Mouse (Mus musculus): Measurements from ENCODE around the gene Cacna2d3.

The Cacna2d3 gene

DNA sequence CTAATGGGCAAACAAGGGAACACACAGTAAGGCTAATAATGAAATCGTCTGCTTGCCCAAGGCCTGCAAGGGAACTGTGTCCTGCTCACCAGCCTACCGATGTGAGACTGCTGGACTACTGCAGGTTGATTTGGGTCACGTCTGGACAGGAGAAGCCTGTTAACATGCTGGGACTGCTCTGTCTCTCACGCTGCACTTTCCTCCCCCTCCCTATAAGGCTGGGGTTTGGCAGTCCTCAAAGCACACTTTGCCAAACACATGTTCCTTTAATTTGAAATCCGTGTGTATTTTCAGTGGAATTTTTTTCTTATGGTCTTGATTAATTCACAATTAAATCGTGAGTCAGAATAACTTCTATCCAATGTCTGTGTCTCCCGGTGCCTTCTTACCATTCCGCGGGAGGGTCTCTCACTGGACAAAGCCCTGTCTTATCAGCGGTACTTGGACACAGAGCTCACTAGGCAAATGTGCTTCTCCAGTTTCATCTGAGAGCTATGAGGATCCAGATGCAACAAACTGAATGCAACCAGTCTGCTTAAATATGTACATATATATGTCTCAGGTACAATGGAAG is 584.6 kb downstream of the Cacna2d3 start:
- DNase-seq, result no peak

DNA sequence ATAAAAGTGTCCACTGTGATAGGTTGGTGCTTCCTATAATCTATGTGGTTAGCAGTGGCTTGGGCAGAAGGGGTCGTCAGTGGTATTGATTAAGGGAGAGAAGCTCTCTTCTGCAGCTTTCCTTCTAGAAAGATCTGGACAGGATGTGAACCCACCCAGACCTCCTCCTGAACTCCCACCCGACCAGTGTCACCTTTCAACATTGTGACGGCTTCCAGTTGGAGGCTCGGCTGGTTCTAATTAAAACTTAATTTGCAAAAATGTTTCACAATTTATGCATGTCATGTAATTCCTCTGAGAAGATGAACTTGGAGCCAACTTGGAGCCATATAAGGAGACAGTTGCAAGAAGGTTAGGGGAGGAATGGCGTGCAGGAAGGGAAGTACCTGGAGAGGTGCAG is 586.8 kb downstream of the Cacna2d3 start:
- no peak for DNase-seq

DNA sequence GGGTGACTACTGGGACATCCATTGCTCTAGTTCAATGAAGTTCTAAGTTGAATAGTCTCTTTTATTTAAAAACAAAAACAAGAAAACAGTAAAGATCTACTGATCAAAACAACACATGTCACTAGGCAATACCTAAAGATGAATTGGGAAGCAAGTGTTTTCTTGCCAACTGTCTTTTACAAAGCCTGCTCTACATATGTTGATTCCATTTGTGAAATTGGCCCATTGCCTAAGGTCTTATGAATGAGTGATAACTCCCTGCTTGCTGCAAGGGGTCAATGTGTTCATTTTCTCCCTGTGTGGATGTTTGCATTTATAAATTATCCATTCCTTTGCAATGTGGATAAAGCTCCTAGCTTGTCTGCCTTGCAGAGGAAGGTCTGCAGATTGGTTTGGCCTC is 591.2 kb downstream of the Cacna2d3 start:
- DNase-seq, result no peak

DNA sequence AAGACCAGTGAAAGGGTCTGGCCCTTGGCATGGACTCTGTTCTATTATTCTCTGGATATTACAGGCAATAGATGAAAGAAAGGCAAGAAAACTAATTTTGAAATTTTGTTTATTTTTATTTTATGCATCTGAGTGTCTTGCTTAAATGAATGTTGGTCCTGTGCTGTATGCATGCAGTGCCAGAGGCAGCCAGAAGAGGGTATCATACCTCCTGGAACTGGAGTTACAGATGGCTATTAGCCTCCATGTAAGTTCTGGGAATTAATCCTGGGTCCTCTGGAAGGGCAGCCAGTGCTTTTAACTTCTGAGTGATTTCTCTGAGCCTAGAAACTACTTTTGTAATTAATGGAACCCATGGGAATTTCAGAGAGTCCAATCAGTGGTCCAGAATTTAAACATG is 597.8 kb downstream of the Cacna2d3 start:
- no peak for DNase-seq

DNA sequence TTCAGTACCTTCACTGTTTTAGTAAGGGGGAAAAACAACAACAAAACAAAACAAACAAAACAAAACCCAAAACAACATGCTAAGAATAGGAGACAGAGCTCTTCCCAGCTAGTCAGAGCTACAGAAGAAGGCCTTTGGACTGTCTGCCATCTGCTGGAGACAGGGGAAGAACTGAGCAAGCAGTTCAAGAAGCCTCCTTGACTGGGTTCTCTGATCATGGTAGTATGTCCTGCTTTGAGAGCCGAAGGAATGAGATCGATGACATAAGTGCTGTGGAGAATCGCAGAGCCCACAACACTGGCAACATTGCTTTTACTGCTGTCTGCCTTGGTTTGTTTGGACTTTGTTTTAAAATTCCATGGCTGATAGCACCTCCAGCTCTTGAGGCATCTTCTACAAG is 598.9 kb downstream of the Cacna2d3 start:
- DNase-seq, result no peak

DNA sequence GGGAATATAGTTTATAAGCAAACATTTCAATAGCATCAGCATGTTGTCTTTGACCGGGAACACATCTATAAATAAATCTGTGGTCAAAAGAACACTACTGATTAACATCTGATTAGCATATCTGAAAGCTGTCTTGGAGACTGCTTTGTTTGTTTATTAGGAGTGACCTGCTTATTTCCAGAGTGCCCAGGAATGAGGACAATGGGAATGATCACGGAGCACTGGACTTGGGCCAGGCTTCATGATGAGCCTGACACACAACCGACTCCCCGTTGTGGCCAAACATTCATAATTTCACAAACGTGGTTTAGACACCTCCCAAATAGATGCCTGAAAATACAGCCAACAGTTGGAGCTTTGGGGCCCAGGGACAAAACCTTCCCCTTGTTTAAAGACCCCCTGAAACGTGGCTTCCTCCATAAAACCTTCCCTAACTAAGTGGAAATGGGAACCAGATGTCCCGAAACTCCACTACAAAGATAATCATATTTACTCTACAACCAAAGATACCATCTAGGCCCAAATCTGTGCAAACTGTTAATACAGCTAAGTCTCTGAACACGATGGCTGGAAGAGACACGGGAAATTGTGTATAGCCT is 607.7 kb downstream of the Cacna2d3 start:
- peak; percentile 64 for DNase-seq

DNA sequence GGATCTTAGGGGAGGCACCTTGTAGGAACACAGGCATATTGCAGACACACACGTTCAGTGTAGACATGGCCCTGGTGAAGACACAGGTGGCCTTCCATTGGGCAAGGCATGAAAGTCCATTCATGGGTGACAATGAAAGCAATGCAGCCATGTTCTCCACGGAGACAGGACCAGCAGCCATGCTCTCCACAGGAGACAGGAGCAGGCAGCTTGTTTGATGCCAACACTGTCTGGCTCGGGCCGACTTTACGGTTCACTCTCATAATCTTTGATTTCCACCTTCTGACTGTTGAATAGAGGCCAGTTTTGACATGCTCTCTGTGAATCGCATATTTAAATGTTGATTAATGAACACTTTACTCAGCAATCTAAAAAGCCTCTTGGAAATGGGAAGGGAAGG is 610.0 kb downstream of the Cacna2d3 start:
- DNase-seq, result no peak

DNA sequence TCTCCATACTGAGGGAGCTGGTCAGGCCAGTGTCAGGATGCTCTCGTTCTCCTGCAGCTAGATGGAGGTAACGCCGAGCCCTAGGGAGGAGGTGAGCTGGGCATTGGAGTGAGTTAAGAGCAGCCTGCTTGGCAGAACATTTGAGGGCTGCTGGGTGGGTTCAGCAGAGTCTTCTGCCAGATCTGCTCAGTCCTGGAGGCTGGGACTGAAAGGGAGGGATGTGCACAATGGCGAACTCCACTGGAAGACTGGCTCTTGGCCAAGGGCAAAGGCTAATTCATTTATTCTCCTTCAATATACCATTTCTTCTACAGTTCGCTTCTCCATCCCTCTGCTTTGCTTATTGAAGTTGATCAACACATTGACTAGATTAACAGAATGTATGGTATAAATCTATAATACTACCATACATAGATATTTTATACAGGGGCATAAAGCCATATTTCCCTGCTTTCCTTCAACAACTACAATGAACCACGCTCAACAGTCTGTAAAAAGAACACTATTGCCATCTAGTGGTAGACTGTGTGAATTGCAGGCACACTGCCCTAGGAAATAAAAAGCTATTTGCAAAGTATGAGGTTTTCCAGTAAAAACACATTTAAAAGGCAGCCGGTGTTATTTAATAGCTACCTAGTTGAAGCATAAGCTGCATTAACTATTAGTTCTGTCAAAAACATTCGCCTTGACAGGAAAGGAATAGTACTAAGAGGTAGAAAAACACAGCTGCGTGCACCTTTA is 611.1 kb downstream of the Cacna2d3 start:
- DNase-seq, result peak; percentile 54

DNA sequence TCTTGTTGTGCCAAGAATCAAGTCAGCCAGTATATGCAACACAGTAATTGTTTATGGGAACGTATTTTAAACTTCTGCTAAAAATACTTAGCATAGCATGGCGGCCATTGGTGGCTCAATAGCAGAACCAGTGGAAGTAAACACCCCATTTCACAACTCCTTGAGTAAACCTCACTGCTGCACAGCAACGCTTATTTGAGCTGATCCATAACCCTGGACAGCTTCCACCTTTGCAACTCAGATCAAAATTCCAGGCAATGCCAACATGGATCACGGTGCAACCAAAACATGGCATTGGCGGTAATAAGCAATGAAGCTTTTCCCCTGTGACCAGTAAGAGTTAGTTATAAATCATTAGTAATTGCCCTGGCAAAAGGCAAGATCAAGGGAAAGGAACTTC is 614.2 kb downstream of the Cacna2d3 start:
- DNase-seq, result no peak

DNA sequence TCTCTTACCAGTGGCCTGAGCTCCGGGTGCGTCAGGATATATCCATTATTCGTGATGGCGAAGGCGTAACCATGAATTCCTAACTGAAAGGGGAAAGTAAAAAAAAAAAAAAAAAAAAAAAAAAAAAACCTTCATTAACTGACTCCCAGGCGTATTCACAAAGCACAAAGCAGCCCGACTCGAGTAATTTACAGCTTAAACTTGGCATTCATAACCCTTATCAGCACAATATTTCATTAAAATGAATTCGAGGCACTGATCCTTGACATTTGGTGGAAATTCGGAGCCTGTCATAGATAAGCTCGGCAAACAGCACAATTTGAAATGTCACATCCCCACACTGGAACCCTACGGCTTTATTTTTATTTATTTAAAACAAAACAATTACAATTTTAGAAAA is 623.9 kb downstream of the Cacna2d3 start:
- DNase-seq, result no peak

DNA sequence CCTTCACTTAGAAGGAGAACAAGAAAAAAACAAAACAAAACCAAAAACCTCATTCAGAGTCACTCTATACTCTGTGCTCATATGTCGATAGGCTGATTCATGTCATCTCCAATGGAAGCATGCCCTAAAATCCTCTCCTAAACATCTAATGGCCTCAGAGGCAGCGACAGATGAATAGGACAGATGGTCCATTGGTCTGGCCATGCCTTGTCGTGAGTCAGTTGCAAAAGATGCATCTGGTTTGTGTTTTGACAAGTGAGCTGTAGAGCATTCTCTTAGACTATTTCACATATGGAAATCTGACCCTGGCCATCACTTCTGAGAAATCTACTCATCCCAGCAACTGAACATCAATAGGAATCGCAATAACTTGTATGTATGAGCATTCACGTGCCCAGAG is 626.2 kb downstream of the Cacna2d3 start:
- no peak for DNase-seq

DNA sequence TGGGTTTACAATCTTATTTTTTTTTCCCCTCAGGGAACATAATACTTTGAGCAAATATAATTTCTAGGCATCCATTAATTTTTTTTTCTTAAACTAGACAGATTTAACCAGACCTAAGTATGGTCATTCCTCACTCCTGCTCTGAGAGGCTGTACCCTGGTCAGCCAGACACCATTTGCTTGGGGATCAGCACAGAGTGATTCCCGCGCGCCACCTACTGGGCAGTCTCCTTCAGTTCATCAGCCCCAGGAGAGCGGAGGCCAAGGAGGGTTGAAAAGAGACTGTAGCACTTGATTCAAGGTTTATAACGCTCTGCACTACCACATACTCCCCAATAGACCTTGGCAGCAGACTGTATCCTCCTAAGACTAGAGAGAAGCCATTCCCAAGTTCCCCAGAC is 631.6 kb downstream of the Cacna2d3 start:
- DNase-seq, result peak; percentile 87

DNA sequence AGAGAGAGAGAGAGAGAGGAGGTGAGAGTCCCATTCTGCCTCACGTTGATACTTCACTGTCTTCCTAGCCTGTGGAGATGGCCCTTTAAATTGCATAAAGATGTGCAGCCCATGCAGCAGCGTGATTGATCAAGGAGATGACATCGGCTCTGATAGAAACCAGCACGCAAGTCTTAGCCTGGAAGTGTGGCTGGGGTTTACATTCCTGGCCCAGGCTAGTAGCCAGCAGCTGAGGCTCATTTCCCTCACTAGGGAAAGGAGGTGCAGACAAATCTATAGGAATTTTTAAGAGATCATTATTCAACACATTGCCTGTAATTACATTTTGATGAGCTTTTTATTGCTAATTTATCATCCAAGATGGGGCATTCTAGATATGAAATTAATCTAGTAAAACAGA is 635.1 kb downstream of the Cacna2d3 start:
- DNase-seq, result peak; percentile 48

DNA sequence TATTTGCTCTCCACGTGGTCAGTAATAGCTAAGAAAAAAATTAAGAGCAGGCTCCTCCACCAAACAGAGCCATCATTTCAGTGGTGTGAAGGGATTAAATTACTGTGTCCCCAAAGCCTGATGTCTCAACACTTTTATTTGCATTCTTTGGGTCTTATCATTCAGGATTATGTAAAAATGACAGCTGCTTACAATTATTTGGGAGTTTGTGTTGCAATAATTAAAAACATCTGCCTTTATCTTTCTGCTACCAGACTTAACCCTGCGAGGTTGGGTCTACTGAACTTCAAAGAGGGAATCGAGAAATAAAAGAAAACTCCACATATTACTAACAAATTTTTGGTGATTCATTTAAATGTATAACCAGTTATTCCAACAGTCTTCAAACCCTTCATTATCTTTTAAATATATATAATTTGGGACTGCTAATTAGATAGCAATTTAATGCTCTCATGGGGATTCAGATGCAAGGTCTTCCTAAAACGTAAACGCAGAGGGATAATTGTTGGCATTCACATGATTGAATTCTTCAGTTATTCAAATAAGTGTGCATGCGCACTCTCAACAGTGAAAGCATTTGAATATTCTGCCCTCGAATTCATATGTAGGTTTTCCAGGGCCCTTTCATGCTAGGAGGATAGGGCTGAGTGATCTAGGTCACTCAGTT is 636.0 kb downstream of the Cacna2d3 start:
- no peak for DNase-seq

DNA sequence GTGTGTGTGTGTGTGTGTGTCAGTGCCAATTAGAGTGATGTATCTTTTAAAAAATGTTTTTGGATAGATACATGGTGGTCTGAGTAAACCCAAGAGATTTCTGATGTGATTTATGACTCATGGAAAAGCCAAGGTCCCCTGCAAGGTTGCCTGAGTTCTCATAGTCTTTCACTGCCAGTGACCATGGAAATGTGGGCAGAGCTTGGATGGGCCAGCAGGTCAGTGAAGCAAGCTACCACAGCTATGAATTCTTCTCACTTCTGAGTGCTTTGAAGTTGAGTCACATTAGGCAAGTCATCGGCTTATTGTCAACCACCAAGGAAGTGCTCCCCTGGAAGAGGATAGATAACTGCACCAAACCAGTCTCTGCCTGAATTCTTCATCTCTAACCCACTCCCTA is 639.5 kb downstream of the Cacna2d3 start:
- DNase-seq, result no peak

DNA sequence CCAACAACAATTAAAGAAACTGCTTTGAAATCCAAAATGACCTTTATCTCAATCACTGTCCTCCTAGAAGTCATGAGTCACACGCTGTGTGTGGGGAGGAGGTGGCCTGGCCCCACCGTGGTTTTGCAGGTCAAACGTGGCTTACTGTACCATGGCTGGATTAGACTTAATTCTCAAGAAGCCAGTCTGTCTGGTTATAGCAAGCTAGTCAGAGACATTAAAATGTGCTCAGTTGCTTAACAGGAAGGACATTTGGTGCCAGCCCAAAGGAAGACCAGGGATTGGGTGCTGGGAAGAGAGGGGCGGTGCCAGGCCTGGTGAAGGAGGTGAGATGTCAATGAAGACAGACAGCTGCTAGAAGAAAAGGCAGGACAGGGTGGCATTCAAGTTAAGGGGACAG is 641.0 kb downstream of the Cacna2d3 start:
- no peak for DNase-seq

DNA sequence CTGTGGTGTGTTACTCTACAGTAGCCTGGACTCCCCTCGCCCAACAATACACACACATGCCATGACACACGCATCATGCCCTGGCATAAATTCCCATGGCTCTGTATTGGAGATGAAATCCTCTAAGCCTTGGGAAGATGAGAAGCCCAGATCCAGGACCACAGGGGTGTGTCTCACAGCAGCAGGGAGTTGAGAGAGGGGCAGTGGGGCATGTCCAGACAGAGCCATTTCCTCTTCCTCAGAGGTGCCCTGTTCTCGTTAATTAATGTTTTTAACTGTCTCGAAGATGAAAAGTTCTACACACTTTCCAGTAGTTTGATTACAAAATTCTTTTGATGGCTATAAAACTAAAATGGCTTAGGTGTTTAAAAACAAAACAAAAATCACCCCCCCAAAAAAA is 641.4 kb downstream of the Cacna2d3 start:
- DNase-seq, result no peak

DNA sequence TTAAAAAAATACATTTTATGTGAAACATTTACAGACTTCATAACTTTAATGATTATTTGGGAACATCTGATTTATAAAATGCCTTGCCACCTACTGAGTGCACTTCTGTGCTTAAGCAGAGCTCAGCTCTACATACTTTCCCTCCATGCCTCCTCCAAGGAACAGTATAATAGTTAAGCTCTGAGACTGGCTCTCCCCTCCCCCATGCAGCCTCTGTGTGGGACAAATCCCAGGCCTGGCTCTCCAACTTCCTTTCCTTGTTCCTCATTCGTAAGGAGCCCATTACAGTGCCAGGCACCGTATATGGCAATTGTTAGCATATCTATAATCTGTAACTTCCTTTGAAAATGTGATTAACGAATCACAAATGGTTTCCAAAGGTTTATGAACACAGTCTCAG is 644.2 kb downstream of the Cacna2d3 start:
- DNase-seq, result no peak

DNA sequence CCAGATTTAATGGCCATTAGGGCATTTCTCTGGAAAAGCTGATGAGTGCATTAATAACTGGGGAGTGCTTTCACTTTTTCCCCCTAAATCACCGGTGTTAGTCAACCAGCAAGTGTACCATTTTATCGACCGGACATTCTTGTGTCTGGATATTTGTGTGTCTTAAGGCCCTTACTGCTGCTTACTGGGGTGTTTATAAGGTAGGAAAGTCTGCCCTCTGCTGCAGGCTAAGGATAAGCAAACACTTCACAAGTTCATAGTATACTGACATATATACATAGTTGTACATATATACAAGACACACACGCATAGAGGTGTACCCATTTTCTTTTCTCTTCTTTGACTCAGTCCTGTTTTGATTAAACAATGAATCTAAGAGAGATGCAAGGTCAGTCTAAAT is 647.9 kb downstream of the Cacna2d3 start:
- DNase-seq, result no peak

DNA sequence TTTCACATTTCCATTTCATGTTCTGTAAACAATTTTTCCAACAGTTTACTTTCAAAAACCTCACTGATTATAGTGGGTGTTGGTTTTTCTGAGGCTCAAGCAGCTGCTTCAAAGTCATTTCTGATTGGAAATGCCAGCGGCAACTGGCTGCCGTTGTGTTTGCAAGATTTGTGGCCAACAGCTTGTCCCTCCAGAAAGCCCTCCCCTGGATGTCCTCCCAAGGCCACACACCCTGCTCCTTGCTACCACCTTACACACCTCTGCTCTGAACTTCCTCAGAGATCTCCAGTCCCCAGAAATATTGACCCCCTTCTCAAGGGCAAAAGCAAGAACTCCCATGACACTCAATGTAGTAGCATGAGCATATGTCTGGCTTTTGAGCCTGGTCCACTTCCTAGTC is 659.0 kb downstream of the Cacna2d3 start:
- no peak for DNase-seq

DNA sequence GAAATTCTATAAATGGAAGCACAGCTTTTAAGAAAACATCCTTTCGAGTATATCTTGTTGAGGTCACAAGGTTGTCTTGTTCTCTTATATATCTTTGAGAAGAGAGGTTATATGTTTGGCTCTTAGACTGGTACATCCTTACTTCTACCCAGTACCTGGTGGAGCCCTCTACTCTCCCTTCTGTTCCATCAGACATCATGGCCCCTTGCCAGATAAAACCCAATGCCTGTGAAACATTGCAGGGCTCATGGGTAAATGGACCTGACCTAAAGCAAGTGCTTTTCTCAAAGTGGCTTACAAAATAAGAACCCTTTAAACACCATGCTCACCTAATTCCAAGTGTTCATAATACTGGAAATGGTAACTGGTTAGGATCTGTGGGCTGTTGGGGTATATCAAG is 660.2 kb downstream of the Cacna2d3 start:
- DNase-seq, result no peak

DNA sequence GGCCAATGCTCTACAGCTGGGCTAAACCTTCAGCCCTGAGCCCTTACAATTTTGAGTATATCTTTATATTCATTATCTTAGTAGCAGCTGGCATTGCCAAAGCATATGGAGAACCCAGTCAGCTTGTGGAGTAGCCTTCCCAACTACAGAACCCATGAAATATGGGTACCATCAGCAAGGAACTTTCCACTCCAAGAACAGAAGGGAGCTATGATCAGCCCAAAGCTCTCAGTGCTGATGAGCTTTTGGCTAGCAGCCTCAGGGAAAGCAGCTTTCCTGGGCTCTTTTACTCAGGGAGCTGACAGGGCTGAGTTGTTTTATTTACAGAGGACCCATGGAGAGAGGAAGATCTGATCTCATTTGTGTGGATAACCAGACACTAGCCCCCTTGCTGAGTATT is 661.0 kb downstream of the Cacna2d3 start:
- DNase-seq, result no peak

DNA sequence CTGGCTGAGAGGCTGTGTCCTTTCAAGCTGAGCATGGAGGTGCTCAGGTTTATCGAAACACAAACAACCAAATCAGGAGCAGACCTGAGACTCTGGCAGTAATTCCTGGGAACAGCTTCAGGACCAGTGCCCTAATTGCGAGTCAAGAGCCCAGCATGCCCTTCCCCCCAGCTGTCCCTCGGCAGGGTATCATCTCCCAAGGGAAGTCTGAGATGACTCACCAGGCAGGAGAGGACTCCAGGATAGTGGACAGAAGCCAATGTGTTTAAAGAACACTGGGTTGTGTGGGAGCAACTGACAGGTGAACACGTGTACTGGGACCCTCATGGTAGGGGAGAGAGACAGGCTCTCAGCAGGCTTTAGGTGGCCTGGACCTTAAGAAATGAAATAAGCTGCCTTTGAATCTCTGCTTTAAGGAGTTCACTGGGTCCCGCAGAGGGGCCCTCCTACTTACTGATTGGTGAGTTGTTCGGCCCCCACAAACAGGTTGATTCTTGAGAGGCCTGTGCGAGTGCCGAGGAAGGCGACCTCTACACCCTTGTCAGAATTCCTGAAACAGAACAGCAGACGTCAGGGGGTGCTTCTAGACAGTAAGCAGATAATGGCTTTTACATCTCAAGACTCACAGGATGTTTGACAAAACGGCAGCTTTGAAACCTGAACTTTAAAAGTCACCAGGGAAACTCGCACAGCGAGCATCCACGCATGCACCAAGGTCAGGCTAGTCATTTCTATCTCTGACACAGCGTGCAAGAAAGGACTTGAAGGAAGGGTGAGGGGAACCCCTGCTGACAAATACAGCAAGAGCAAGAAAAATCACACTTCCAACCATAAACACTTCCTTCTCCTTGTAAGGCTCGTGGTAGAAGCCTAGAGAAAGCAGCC is 669.5 kb downstream of the Cacna2d3 start:
- DNase-seq, result no peak
